Mouse (Mus musculus): ENCODE data around the gene Tmem30a. TPM values are rescaled to one million over a fixed set of nuclear protein-coding genes. Genes with fewer than 3 reads are reported as not detected.

The Tmem30a gene
- 10 to 100 TPM; 84.0 to 91.0 TPM for total RNA-seq (2021)
- long read RNA-seq, experiment 1, transcript Tmem30a-201 (7 exons, 3,658 nt) = major isoform, 228 of 245 reads
- long read RNA-seq, experiment 1, partial matches to known transcripts = 3 of 245 reads
- long read RNA-seq, experiment 1, other reads (novel, unspliced or antisense) = 12 of 245 reads
- long read RNA-seq, experiment 2, transcript Tmem30a-201 (7 exons, 3,658 nt) = major isoform, 124 of 131 reads
- long read RNA-seq, experiment 2, partial matches to known transcripts = 0 of 131 reads
- long read RNA-seq, experiment 2, other reads (novel, unspliced or antisense) = 5 of 131 reads

GRCm38 (mm10) chr9:79792841-79793835 is at the start of gene Tmem30a:
Tmem30a (minus strand) TSS chr9:79793507.
- DNase-seq = peak; percentile 96

GRCm38 (mm10) chr9:79842615-79843014 is 49.3 kb upstream of the Tmem30a start:
- DNase-seq = no peak

GRCm38 (mm10) chr9:79842028-79842427 is 48.7 kb upstream of the Tmem30a start:
- DNase-seq = no peak

GRCm38 (mm10) chr9:79831294-79831693 is 38.0 kb upstream of the Tmem30a start:
- DNase-seq = no peak

GRCm38 (mm10) chr9:79830874-79831273 is 37.6 kb upstream of the Tmem30a start:
- no peak for DNase-seq

GRCm38 (mm10) chr9:79829842-79830800 is 36.8 kb upstream of the Tmem30a start:
- no peak for DNase-seq

- DNase-seq = no peak
Observed at GRCm38 (mm10) chr9:79827072-79827471, 33.8 kb upstream of the Tmem30a start.

GRCm38 (mm10) chr9:79825526-79825925 is 32.2 kb upstream of the Tmem30a start:
- no peak for DNase-seq

- DNase-seq = no peak
Observed at GRCm38 (mm10) chr9:79823856-79824255, 30.5 kb upstream of the Tmem30a start.

GRCm38 (mm10) chr9:79823438-79823837 is 30.1 kb upstream of the Tmem30a start:
- DNase-seq = no peak

- no peak for DNase-seq
Observed at GRCm38 (mm10) chr9:79816464-79816863, 23.2 kb upstream of the Tmem30a start.

GRCm38 (mm10) chr9:79816013-79816412 is 22.7 kb upstream of the Tmem30a start:
- no peak for DNase-seq

- DNase-seq = no peak
Observed at GRCm38 (mm10) chr9:79814592-79814991, 21.3 kb upstream of the Tmem30a start.

GRCm38 (mm10) chr9:79810969-79811902 is 17.9 kb upstream of the Tmem30a start:
- no peak for DNase-seq

GRCm38 (mm10) chr9:79810534-79810933 is 17.2 kb upstream of the Tmem30a start:
- DNase-seq = no peak

- DNase-seq = no peak
Observed at GRCm38 (mm10) chr9:79809411-79809810, 16.1 kb upstream of the Tmem30a start.

GRCm38 (mm10) chr9:79807178-79807577 is 13.9 kb upstream of the Tmem30a start:
- DNase-seq = no peak

- DNase-seq = peak; percentile 38
Observed at GRCm38 (mm10) chr9:79806317-79807075, 13.2 kb upstream of the Tmem30a start.

GRCm38 (mm10) chr9:79805426-79805825 is 12.1 kb upstream of the Tmem30a start:
- DNase-seq = no peak
